Mouse (Mus musculus): ENCODE measurements at regions not wholly inside any gene's neighbourhood (a gene's known extent, or its start where the extent isn't known, plus 50 kb on each side); places are given as distances from the start of the nearest gene placed in this dataset.

- no peak for TF ChIP-seq POLR2A (IDR thresholded peaks at IDR 0.05; ENCODE audit: extremely low read depth, insufficient read depth, low read length)
- TF ChIP-seq CTCF (IDR thresholded peaks at IDR 0.05; ENCODE audit: low read depth, low read length) = peak; percentile 66; the same call in 1 of the 2 replicates
Observed at GRCm38 (mm10) chr12:98342158-98342557, 73.7 kb downstream of the Gpr65 start.

Data from liver, adult 2 months (tissue).